Mouse (Mus musculus): ENCODE data around the gene Reep6. TPM values are rescaled to one million over a fixed set of nuclear protein-coding genes. Genes with fewer than 3 reads are reported as not detected.

Reep6 gene
- polyA plus RNA-seq, 1 experiment from 2014 or later = 4.3 TPM

DNA sequence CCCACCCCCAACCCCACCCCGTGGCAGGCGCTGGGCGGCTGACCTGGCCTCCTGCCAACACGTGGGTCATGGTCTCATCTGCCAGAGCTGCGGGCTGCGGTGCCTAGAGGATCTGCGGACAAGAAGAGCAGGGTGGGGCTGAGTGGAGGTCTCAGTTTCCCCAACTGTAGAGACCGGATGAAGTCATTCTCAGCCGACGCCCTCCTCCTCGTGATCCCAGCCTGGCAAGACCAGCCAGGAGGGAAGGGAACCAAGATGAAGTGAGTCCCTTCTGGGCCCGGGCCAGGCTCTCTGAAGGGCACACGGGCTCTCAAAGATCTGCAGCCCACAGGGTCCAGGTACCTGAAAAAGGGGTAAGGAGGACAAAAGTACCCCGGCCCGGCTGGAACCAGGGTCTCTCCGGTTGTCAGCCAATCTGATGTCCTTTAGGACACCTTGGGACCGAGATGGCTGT, 17.8 kb downstream of the Reep6 start:
- Histone ChIP-seq H3K9ac (replicated peaks) (no peak overlapping the region), H3K27me3 (replicated peaks) (peaks cover 97% of the 10 kb centered on the region), H3K4me2 (peak overlapping the region; percentile 42), H3K36me3 (no peaks in the 10 kb centered on the region), H3K4me3 (replicated peaks) (peak overlapping the region; percentile 21; the same call in 1 of the 2 replicates), H3K27ac (replicated peaks) (no peak overlapping the region), H3K4me1 (peaks cover 24% of the 10 kb centered on the region), H3K9me3 (replicated peaks) (no peaks in the 10 kb centered on the region)
- ATAC-seq (ENCODE audit: low FRiP score) = no peak
- WGBS = 11% methylated on average over 17 of the region's 17 CpGs

DNA sequence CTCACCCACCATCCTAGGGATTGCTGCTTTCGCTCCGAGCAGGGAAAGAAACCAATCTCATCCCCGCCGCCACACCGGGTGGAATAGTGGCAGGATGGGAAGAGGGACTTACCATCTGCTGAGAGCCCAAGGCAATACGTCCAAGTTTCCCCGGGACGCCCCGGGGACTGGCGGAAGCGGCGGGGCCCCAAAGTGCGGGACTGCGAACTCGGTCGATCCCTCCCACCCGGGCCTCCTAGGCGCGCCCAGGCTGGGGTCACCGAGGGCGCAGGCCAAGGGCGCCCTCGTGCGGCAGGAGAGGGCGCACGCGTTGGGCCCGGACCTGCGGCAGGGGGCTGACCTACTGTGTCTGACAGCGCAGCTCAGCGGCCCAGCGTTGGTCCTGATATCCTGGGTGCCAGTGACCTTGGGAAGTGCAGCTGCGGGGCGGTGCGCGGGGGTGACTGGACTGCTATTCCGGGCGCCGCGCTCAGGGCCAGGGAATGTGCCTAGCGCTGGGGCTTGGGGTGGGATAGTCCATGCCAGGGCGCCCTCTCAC, 18.6 kb downstream of the Reep6 start, which contains the start of gene Adamtsl5:
Gene Adamtsl5, minus strand, starts transcription at position 169 of the 538 bp plus-strand sequence.
- H3K4me3 ChIP-seq (replicated peaks) = peak within 1 kb of the TSS; percentile 21
- H3K27me3 ChIP-seq (replicated peaks) = peaks cover 97% of the 10 kb centered on the region
- H3K4me1 ChIP-seq = peaks cover 17% of the 10 kb centered on the region
- WGBS = 2% methylated on average over 36 of the region's 42 CpGs
- H3K27ac ChIP-seq (replicated peaks) = no peak within 1 kb of the TSS
- peak within 1 kb of the TSS; percentile 42 for H3K4me2 ChIP-seq
- H3K9me3 ChIP-seq (replicated peaks) = no peaks in the 10 kb centered on the region
- ATAC-seq (ENCODE audit: low FRiP score) = no peak
- no peak within 1 kb of the TSS for H3K9ac ChIP-seq (replicated peaks)
- H3K36me3 ChIP-seq = no peaks in the 10 kb centered on the region

DNA sequence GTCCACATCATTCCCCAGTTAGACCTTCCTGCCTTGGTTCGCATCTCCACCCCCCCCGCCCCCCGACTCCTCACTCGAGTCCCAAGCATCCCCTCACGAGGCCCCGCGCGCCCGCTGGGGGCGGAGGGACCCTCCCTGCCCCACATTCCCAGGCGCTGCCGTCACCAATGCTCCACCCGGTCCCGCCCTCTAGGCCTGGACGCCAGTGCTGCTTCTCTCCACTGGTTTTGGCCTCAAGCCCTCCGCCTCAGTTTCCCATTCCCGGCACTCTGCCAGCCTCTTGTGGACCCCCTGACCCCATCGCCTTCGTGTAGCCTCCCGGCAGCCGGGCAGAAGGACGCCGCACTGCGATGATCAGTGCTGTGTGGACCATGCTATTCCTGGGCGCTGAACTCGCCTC, 19.2 kb downstream of the Reep6 start:
- peak overlapping the region; percentile 42 for H3K4me2 ChIP-seq

DNA sequence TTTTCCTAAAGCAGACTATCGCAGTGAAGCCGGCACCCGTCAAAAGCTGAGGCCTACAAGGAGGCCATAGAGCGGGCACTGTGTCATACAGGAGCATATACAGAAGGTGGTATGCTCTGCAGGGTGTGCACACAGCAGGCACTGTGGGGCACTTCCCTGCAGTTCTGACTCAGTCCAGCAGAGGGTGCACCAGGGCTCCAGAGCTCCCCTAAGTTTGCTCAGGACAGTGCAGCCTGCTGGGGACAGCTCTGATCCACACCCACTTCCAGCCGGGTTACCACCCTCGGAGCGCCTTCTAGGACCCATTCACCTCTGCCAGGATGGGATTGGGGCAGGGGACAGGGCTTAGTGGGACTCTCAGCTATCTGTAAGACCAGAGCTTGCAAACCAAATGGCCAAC, 20.5 kb downstream of the Reep6 start:
- peaks cover 12% of the 10 kb centered on the region for H3K4me1 ChIP-seq
- no peak overlapping the region for H3K9ac ChIP-seq (replicated peaks)
- 4% methylated on average over 7 of the region's 7 CpGs for WGBS
- no peaks in the 10 kb centered on the region for H3K36me3 ChIP-seq
- peaks cover 96% of the 10 kb centered on the region for H3K27me3 ChIP-seq (replicated peaks)
- H3K4me2 ChIP-seq = no peak overlapping the region
- H3K4me3 ChIP-seq (replicated peaks) = no peak overlapping the region
- 0 out of 2 replicates have a peak, but pooled peaks have one; percentile 43 for ATAC-seq (ENCODE audit: low FRiP score)
- no peaks in the 10 kb centered on the region for H3K9me3 ChIP-seq (replicated peaks)
- no peak overlapping the region for H3K27ac ChIP-seq (replicated peaks)

More for the DNA sequence above, 19.2 kb downstream of the Reep6 start:
- H3K9ac ChIP-seq (replicated peaks) = no peak overlapping the region
- peaks cover 97% of the 10 kb centered on the region for H3K27me3 ChIP-seq (replicated peaks)
- no peaks in the 10 kb centered on the region for H3K9me3 ChIP-seq (replicated peaks)
- ATAC-seq (ENCODE audit: low FRiP score) = no peak
- no peak overlapping the region for H3K27ac ChIP-seq (replicated peaks)
- H3K36me3 ChIP-seq = no peaks in the 10 kb centered on the region
- H3K4me3 ChIP-seq (replicated peaks) = no peak overlapping the region
- peaks cover 12% of the 10 kb centered on the region for H3K4me1 ChIP-seq
- 20% methylated on average over 26 of the region's 26 CpGs for WGBS

DNA sequence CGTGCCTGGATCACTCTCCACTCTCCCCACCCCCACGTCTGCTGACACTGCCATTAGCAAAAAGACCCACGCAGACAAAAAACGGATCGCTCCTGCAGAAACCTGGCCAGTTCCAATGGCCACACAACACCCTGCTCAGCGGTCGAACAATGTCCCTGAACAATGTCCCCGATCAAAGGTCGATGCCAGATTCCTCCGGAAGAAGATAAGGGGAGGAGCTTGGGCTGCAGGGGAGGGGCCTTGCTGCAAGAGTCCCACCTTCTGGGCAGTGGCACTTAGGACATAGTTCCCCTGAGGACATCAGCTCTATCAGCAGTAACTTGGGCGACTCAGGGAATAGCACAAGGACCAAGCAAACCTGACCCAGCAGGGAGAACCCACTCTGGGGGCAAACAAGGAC, 22.1 kb downstream of the Reep6 start:
- H3K27ac ChIP-seq (replicated peaks) = no peak overlapping the region
- ATAC-seq (ENCODE audit: low FRiP score) = no peak
- H3K4me1 ChIP-seq = peaks cover 26% of the 10 kb centered on the region
- H3K36me3 ChIP-seq = no peaks in the 10 kb centered on the region
- no peak overlapping the region for H3K4me3 ChIP-seq (replicated peaks)
- H3K27me3 ChIP-seq (replicated peaks) = peaks cover 99% of the 10 kb centered on the region
- H3K4me2 ChIP-seq = no peak overlapping the region
- no peak overlapping the region for H3K9ac ChIP-seq (replicated peaks)
- no peaks in the 10 kb centered on the region for H3K9me3 ChIP-seq (replicated peaks)
- 21% methylated on average over 11 of the region's 11 CpGs for WGBS

DNA sequence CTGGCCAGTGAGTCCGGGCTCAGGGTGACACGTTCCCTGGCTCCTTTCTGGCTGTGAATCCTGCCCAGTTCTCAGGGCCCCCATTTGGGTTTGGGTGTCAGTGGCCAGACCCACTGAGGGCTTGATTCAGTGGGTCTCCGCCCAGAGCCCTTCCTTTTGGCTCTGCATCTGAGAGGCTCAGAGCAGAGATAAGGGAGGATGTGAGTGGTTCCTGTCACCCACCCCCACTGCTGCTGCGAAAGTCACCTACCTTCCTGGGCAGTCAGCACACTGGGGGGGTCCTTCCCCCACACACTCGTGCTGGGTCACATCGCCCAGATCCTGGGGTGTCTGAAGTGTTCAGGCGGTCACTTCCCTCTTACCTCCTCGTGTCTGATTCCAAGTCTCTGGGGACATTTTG, 23.0 kb downstream of the Reep6 start:
- peaks cover 99% of the 10 kb centered on the region for H3K27me3 ChIP-seq (replicated peaks)
- no peaks in the 10 kb centered on the region for H3K36me3 ChIP-seq
- H3K4me2 ChIP-seq = no peak overlapping the region
- H3K9ac ChIP-seq (replicated peaks) = no peak overlapping the region
- H3K4me3 ChIP-seq (replicated peaks) = no peak overlapping the region
- 73% methylated on average over 8 of the region's 8 CpGs for WGBS
- H3K27ac ChIP-seq (replicated peaks) = no peak overlapping the region
- no peak for ATAC-seq (ENCODE audit: low FRiP score)
- H3K4me1 ChIP-seq = peaks cover 33% of the 10 kb centered on the region
- H3K9me3 ChIP-seq (replicated peaks) = no peaks in the 10 kb centered on the region

DNA sequence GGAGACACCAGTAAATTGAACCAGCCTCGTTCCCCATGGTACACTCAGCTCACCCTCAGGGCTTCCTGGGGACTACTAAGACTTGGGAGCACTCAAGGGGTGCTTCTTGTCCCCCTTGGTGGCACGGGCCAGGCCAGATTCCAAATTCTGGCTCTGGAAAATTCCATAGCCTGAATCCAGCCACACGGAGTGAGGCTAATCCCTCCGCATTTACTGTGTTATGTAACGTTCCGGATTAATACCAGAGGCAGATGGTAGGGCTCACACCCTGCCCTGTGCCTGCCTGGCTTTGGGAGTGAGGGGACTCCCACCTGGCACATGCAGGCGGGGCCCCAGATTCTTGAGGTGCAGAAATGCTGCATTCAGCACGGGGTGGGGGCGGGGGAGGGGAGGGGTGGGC, 25.7 kb downstream of the Reep6 start:
- no peak for ATAC-seq (ENCODE audit: low FRiP score)
- H3K9me3 ChIP-seq (replicated peaks) = no peaks in the 10 kb centered on the region
- no peaks in the 10 kb centered on the region for H3K36me3 ChIP-seq
- H3K4me2 ChIP-seq = no peak overlapping the region
- H3K27me3 ChIP-seq (replicated peaks) = peaks cover 99% of the 10 kb centered on the region
- no peak overlapping the region for H3K9ac ChIP-seq (replicated peaks)
- H3K4me3 ChIP-seq (replicated peaks) = no peak overlapping the region
- WGBS = 15% methylated on average over 9 of the region's 9 CpGs
- H3K27ac ChIP-seq (replicated peaks) = no peak overlapping the region
- H3K4me1 ChIP-seq = peaks cover 27% of the 10 kb centered on the region

DNA sequence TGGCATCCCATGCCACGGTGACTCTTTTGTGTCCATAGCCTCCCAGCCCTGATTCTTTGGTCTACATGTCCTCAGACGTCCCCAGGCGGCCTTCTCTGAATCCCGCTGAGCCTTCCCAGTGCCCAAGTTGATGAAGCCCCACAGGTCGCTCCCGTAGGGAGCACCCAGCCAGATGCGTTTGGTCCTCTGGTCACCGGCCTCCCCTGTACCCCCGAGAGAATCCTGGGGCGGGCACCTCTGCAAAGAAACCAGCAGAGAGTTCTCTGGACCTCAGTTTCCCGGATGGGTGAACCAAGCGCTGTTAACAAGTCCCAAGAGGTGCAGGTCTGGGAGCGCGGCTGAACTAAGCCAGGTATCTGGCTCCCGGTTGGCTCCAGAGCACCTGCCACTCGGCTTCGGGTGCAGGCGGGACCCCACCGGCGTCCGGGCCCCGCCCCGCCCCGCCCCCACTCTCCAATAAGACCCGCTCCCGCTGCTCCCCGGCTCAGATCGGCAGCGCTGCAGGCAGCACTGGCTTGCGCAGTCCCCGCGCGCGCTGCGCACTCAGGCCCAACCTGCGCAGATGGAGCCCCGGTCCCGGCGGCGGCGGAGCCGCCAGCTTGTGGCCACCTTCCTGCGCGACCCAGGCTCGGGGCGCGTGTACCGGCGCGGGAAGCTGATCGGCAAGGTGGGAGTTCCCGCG, 26.4 kb downstream of the Reep6 start, which contains the start of gene Plk5:
Gene Plk5, plus strand, starts transcription at position 459 of the 682 bp plus-strand sequence.
- peaks cover 92% of the 10 kb centered on the region for H3K27me3 ChIP-seq (replicated peaks)
- peaks cover 27% of the 10 kb centered on the region for H3K4me1 ChIP-seq
- no peak within 1 kb of the TSS for H3K27ac ChIP-seq (replicated peaks)
- H3K9me3 ChIP-seq (replicated peaks) = no peaks in the 10 kb centered on the region
- ATAC-seq (ENCODE audit: low FRiP score) = no peak
- H3K4me3 ChIP-seq (replicated peaks) = peak within 1 kb of the TSS; percentile 40
- no peaks in the 10 kb centered on the region for H3K36me3 ChIP-seq
- H3K9ac ChIP-seq (replicated peaks) = peak within 1 kb of the TSS; percentile 14
- H3K4me2 ChIP-seq = peak within 1 kb of the TSS; percentile 77
- under 1% methylated on average over 53 of the region's 53 CpGs for WGBS

DNA sequence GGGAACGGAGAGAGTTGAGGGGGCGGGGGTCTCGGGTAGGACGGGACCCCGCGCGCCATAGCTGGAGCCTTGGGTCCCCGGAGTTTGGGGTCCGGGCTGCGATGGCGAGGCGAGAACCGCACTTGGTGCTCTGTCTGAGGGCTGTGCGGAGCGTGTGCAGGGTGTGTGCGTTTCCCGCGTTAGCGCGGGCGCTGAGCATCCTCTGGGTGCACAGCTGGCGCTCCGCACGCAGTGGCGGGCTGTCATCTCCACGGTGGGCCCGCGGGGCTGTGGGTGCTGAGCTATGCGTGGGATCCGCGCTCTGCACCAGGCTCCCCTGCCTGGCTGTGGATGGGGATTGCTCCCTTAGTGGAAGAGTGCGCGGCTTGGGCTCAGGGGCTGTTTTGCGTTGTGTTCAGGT, 27.0 kb downstream of the Reep6 start:
- WGBS = under 1% methylated on average over 34 of the region's 34 CpGs

DNA sequence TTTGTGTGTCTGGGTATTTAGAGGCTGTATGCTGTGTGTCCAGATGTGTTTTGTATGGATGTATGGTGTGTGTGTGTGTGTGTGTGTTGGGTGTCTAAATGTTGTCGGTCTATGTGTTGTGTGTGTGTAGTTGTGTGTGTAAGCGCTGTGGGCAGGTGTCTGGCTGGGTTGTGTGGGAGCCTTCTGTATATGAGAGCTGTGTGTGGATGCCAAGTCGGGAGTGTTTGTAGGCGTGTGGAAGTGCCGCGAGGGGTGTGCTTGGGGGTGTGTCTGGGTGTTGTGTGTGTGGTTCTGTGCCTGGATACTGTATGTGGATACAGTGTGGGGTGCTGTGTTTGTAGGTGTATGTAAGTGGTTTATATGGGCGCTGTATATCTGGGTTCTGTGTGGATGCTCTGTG, 27.6 kb downstream of the Reep6 start:
- Histone ChIP-seq H3K4me2 (peak overlapping the region; percentile 77), H3K27ac (replicated peaks) (no peak overlapping the region), H3K9ac (replicated peaks) (no peak overlapping the region), H3K9me3 (replicated peaks) (no peaks in the 10 kb centered on the region), H3K27me3 (replicated peaks) (peaks cover 80% of the 10 kb centered on the region), H3K4me3 (replicated peaks) (peak overlapping the region; percentile 36), H3K4me1 (peaks cover 27% of the 10 kb centered on the region), H3K36me3 (no peaks in the 10 kb centered on the region)
- WGBS = 27% methylated on average over 7 of the region's 7 CpGs
- peak; percentile 19 for ATAC-seq (ENCODE audit: low FRiP score)

More for the DNA sequence above, 27.0 kb downstream of the Reep6 start:
- Histone ChIP-seq H3K27me3 (replicated peaks) (peaks cover 86% of the 10 kb centered on the region), H3K27ac (replicated peaks) (no peak overlapping the region), H3K4me1 (peaks cover 27% of the 10 kb centered on the region), H3K9me3 (replicated peaks) (no peaks in the 10 kb centered on the region), H3K4me2 (peak overlapping the region; percentile 77), H3K4me3 (replicated peaks) (peak overlapping the region; percentile 40), H3K9ac (replicated peaks) (peak overlapping the region; percentile 14), H3K36me3 (no peaks in the 10 kb centered on the region)
- peak; percentile 18; the same call in 1 of the 2 replicates for ATAC-seq (ENCODE audit: low FRiP score)

DNA sequence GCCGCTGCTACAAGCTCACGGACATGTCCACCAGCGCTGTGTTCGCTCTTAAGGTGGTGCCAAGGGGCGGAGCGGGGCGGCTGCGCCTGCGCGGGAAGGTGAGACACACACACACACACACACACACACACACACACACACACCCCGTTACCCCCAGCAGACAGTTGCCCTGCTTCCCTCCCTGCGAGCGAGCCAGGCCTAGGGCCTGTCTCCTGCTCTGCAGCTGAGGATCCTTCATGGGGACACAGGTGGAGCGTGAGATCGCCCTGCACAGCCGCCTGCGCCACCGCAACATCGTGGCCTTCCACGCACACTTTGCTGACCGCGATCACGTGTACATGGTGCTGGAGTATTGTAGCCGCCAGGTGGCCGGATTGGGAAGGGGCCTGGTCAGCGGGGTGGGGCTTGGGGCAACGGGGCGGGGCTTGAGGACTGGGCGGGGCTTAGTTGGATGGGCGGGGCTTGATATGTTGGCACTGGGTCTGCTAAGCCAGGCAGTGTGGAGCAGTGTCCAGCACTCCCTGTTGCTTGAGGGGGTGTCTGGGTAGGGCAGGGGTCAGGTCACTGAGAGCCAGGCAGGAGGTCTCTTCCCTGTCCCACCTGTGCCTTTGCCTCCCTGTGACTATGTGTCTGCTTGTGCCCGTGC, 28.4 kb downstream of the Reep6 start:
- ATAC-seq (ENCODE audit: low FRiP score) = peak; percentile 69
- H3K27me3 ChIP-seq (replicated peaks) = peaks cover 72% of the 10 kb centered on the region

More for the DNA sequence above, 28.4 kb downstream of the Reep6 start:
- 6% methylated on average over 31 of the region's 31 CpGs for WGBS
- Histone ChIP-seq H3K9me3 (replicated peaks) (no peaks in the 10 kb centered on the region), H3K36me3 (no peaks in the 10 kb centered on the region), H3K4me1 (peaks cover 27% of the 10 kb centered on the region), H3K27ac (replicated peaks) (no peak overlapping the region), H3K4me3 (replicated peaks) (peak overlapping the region; percentile 36), H3K4me2 (peak overlapping the region; percentile 77), H3K9ac (replicated peaks) (0 out of 2 replicates have a peak overlapping the region, but pooled peaks have one; percentile 15)

All from neural tube, embryonic 15.5 days (tissue).